Mouse (Mus musculus) liver, adult 2 months (tissue): ENCODE measurements around the gene Tanc1. TPM values are rescaled to one million over a fixed set of nuclear protein-coding genes. Genes with fewer than 3 reads are reported as not detected.

Source experiments
- DNase-seq: peaks from one replicate; pipeline ENCODE4 v3.0.0-alpha.2; 2011; ENCODE audit warnings: low read depth, low spot score; ENCODE audit errors: extremely low read depth
- H3K27ac ChIP-seq: fragments of 200-500 bp; replicated peaks from 2 replicates; pipeline ENCODE4 v1.5.1; 2012; ENCODE audit warnings: low read depth, mild to moderate bottlenecking, control low read depth, inconsistent platforms, low read length; ENCODE audit not compliant: insufficient read depth
- H3K27me3 ChIP-seq: fragments of 200-500 bp; 2 replicates; pipeline ENCODE4 v1.6.1; 2012; ENCODE audit warnings: mild to moderate bottlenecking, moderate library complexity, low read length, inconsistent platforms; ENCODE audit not compliant: control insufficient read depth, insufficient read depth
- H3K36me3 ChIP-seq: fragments of 200-500 bp; 2 replicates; pipeline ENCODE4 v1.6.1; 2012; ENCODE audit warnings: low read length, inconsistent platforms; ENCODE audit not compliant: control insufficient read depth, insufficient read depth
- H3K4me1 ChIP-seq: fragments of 200-500 bp; 2 replicates; pipeline ENCODE4 v1.6.1; 2011; ENCODE audit warnings: low read length; ENCODE audit not compliant: control insufficient read depth, insufficient read depth
- H3K4me3 ChIP-seq: fragments of 200-500 bp; 2 replicates; pipeline ENCODE4 v1.5.1; 2011; ENCODE audit warnings: low read depth, mild to moderate bottlenecking, control low read depth, low read length, moderate library complexity; ENCODE audit not compliant: insufficient read depth
- H3K79me2 ChIP-seq: fragments of 200-500 bp; 2 replicates; pipeline ENCODE4 v1.6.1; 2012; ENCODE audit warnings: inconsistent platforms, mild to moderate bottlenecking, low read length, moderate library complexity; ENCODE audit not compliant: control insufficient read depth, insufficient read depth
- H3K9ac ChIP-seq: fragments of 200-500 bp; 2 replicates; pipeline ENCODE4 v1.6.1; 2012; ENCODE audit warnings: low read depth, mild to moderate bottlenecking, control low read depth, inconsistent platforms, low read length
- CTCF ChIP-seq: fragments of 200-500 bp; IDR thresholded peaks from 2 replicates; pipeline ENCODE4 v1.5.1; 2011; ENCODE audit warnings: low read depth, low read length, control low read depth
- POLR2A ChIP-seq: fragments of 200-500 bp; IDR thresholded peaks from 2 replicates; pipeline ENCODE4 v1.6.1; 2011; ENCODE audit warnings: low read length, control low read depth; ENCODE audit not compliant: insufficient read depth; ENCODE audit errors: extremely low read depth
- WGBS: fragments of 180-500 bp; shearing (Covaris S2); methylation state at CpG from one replicate; pipeline ENCODE4 v1.1.7; 2018; 5-methylcytosine and 5-hydroxymethylcytosine counted together
- polyA plus RNA-seq: library from polyadenylated mRNA; depleted of rRNA; stranded (reverse); fragments of >200 nt; gene quantifications from 2 replicates; pipeline ENCODE4 v1.2.3, GENCODE M21; 2012
- total RNA-seq: library from RNA; depleted of rRNA; stranded (reverse); fragments of >200 nt; gene quantifications from 2 replicates; pipeline ENCODE4 v1.2.3, GENCODE M21; 2014

Gene Tanc1
- total and polyA plus RNA-seq, 2 experiments: 2.7 to 5.0 TPM

GRCm38 (mm10) chr2:59733410-59733809, 121.6 kb downstream of the Tanc1 start:
- 87% methylated on average over 5 of the region's 5 CpGs for WGBS

GRCm38 (mm10) chr2:59736401-59736898, 124.6 kb downstream of the Tanc1 start:
- TF ChIP-seq CTCF (no peak), POLR2A (no peak)
- Histone ChIP-seq H3K27me3 (no peaks in the 10 kb centered on the region), H3K4me1 (no peaks in the 10 kb centered on the region), H3K36me3 (no peaks in the 10 kb centered on the region), H3K79me2 (peaks cover 3% of the 10 kb centered on the region; the same call in 1 of the 2 replicates), H3K27ac (no peak overlapping the region), H3K4me3 (no peak overlapping the region), H3K9ac (no peak overlapping the region)
- no peak for DNase-seq
- WGBS: 90% methylated on average over 10 of the region's 10 CpGs

More at GRCm38 (mm10) chr2:59733410-59733809, 121.6 kb downstream of the Tanc1 start:
- no peak for TF ChIP-seq POLR2A
- TF ChIP-seq CTCF: no peak
- Histone ChIP-seq H3K4me3 (no peak overlapping the region), H3K27me3 (no peaks in the 10 kb centered on the region), H3K79me2 (peaks cover 6% of the 10 kb centered on the region; the same call in 1 of the 2 replicates), H3K9ac (no peak overlapping the region), H3K36me3 (no peaks in the 10 kb centered on the region), H3K27ac (no peak overlapping the region), H3K4me1 (no peaks in the 10 kb centered on the region)
- no peak for DNase-seq

GRCm38 (mm10) chr2:59737368-59737767, 125.5 kb downstream of the Tanc1 start:
- H3K79me2 ChIP-seq: peaks cover 3% of the 10 kb centered on the region; the same call in 1 of the 2 replicates
- H3K9ac ChIP-seq: no peak overlapping the region
- H3K4me3 ChIP-seq: no peak overlapping the region
- no peak for TF ChIP-seq CTCF
- TF ChIP-seq POLR2A: no peak
- no peak overlapping the region for H3K27ac ChIP-seq
- DNase-seq: no peak
- no peaks in the 10 kb centered on the region for H3K36me3 ChIP-seq
- H3K27me3 ChIP-seq: no peaks in the 10 kb centered on the region
- WGBS: 91% methylated on average over 6 of the region's 6 CpGs
- H3K4me1 ChIP-seq: no peaks in the 10 kb centered on the region; the same call in 1 of the 2 replicates

GRCm38 (mm10) chr2:59738356-59738755, 126.5 kb downstream of the Tanc1 start:
- TF ChIP-seq POLR2A (no peak), CTCF (no peak)
- Histone ChIP-seq H3K9ac (no peak overlapping the region), H3K27ac (no peak overlapping the region), H3K4me1 (no peaks in the 10 kb centered on the region; the same call in 1 of the 2 replicates), H3K27me3 (no peaks in the 10 kb centered on the region), H3K4me3 (no peak overlapping the region), H3K79me2 (peaks cover 3% of the 10 kb centered on the region; the same call in 1 of the 2 replicates), H3K36me3 (no peaks in the 10 kb centered on the region)
- WGBS: 93% methylated on average over 5 of the region's 5 CpGs
- DNase-seq: no peak

GRCm38 (mm10) chr2:59739036-59739435, 127.2 kb downstream of the Tanc1 start:
- Histone ChIP-seq H3K27ac (no peak overlapping the region), H3K27me3 (no peaks in the 10 kb centered on the region), H3K4me3 (no peak overlapping the region), H3K36me3 (no peaks in the 10 kb centered on the region), H3K9ac (no peak overlapping the region), H3K79me2 (no peaks in the 10 kb centered on the region), H3K4me1 (no peaks in the 10 kb centered on the region; the same call in 1 of the 2 replicates)
- no peak for DNase-seq
- WGBS: 94% methylated on average over 8 of the region's 8 CpGs
- no peak for TF ChIP-seq POLR2A
- TF ChIP-seq CTCF: no peak

- Histone ChIP-seq H3K4me1 (no peaks in the 10 kb centered on the region; the same call in 1 of the 2 replicates), H3K9ac (no peak overlapping the region), H3K36me3 (no peaks in the 10 kb centered on the region; the same call in 1 of the 2 replicates), H3K27ac (no peak overlapping the region), H3K4me3 (no peak overlapping the region), H3K79me2 (no peaks in the 10 kb centered on the region), H3K27me3 (no peaks in the 10 kb centered on the region)
- DNase-seq: no peak
- no peak for TF ChIP-seq POLR2A
- WGBS: 83% methylated on average over 12 of the region's 12 CpGs
These were observed 130.8 kb downstream of the Tanc1 start for GRCm38 (mm10) chr2:59742500-59743116.
